Mouse (Mus musculus) liver, adult 2 months (tissue): Measurements from ENCODE around the gene Npy4r. TPM values are rescaled to one million over a fixed set of nuclear protein-coding genes. Genes with fewer than 3 reads are reported as not detected.

ENCODE experiments used
- DNase-seq: peaks from one replicate; pipeline ENCODE4 v3.0.0-alpha.2; 2011; ENCODE audit warnings: low read depth, low spot score; ENCODE audit errors: extremely low read depth
- H3K27ac ChIP-seq: fragments of 200-500 bp; replicated peaks from 2 replicates; pipeline ENCODE4 v1.5.1; 2012; ENCODE audit warnings: low read depth, mild to moderate bottlenecking, control low read depth, inconsistent platforms, low read length; ENCODE audit not compliant: insufficient read depth
- H3K27me3 ChIP-seq: fragments of 200-500 bp; 2 replicates; pipeline ENCODE4 v1.6.1; 2012; ENCODE audit warnings: mild to moderate bottlenecking, moderate library complexity, low read length, inconsistent platforms; ENCODE audit not compliant: control insufficient read depth, insufficient read depth
- H3K36me3 ChIP-seq: fragments of 200-500 bp; 2 replicates; pipeline ENCODE4 v1.6.1; 2012; ENCODE audit warnings: low read length, inconsistent platforms; ENCODE audit not compliant: control insufficient read depth, insufficient read depth
- H3K4me1 ChIP-seq: fragments of 200-500 bp; 2 replicates; pipeline ENCODE4 v1.6.1; 2011; ENCODE audit warnings: low read length; ENCODE audit not compliant: control insufficient read depth, insufficient read depth
- H3K4me3 ChIP-seq: fragments of 200-500 bp; 2 replicates; pipeline ENCODE4 v1.5.1; 2011; ENCODE audit warnings: low read depth, mild to moderate bottlenecking, control low read depth, low read length, moderate library complexity; ENCODE audit not compliant: insufficient read depth
- H3K79me2 ChIP-seq: fragments of 200-500 bp; 2 replicates; pipeline ENCODE4 v1.6.1; 2012; ENCODE audit warnings: inconsistent platforms, mild to moderate bottlenecking, low read length, moderate library complexity; ENCODE audit not compliant: control insufficient read depth, insufficient read depth
- H3K9ac ChIP-seq: fragments of 200-500 bp; 2 replicates; pipeline ENCODE4 v1.6.1; 2012; ENCODE audit warnings: low read depth, mild to moderate bottlenecking, control low read depth, inconsistent platforms, low read length
- CTCF ChIP-seq: fragments of 200-500 bp; IDR thresholded peaks from 2 replicates; pipeline ENCODE4 v1.5.1; 2011; ENCODE audit warnings: low read depth, low read length, control low read depth
- POLR2A ChIP-seq: fragments of 200-500 bp; IDR thresholded peaks from 2 replicates; pipeline ENCODE4 v1.6.1; 2011; ENCODE audit warnings: low read length, control low read depth; ENCODE audit not compliant: insufficient read depth; ENCODE audit errors: extremely low read depth
- WGBS: fragments of 180-500 bp; shearing (Covaris S2); methylation state at CpG from one replicate; pipeline ENCODE4 v1.1.7; 2018; 5-methylcytosine and 5-hydroxymethylcytosine counted together
- polyA plus RNA-seq: library from polyadenylated mRNA; depleted of rRNA; stranded (reverse); fragments of >200 nt; gene quantifications from 2 replicates; pipeline ENCODE4 v1.2.3, GENCODE M21; 2012
- total RNA-seq: library from RNA; depleted of rRNA; stranded (reverse); fragments of >200 nt; gene quantifications from 2 replicates; pipeline ENCODE4 v1.2.3, GENCODE M21; 2014

Gene Npy4r
- total and polyA plus RNA-seq, 2 experiments, result under 0.01 TPM; not detected in 1

- H3K27ac ChIP-seq, result no peak overlapping the region
- no peak overlapping the region for H3K4me3 ChIP-seq
- no peak overlapping the region for H3K9ac ChIP-seq
- no peak for DNase-seq
- H3K79me2 ChIP-seq, result no peaks in the 10 kb centered on the region
- no peaks in the 10 kb centered on the region for H3K27me3 ChIP-seq
- H3K4me1 ChIP-seq, result no peaks in the 10 kb centered on the region
- 81% methylated on average over 6 of the region's 6 CpGs for WGBS
- no peaks in the 10 kb centered on the region for H3K36me3 ChIP-seq
- TF ChIP-seq CTCF (no peak), POLR2A (no peak)
Measured at GRCm38 (mm10) chr14:34131216-34131615, 21.1 kb downstream of the Npy4r start.

DNA sequence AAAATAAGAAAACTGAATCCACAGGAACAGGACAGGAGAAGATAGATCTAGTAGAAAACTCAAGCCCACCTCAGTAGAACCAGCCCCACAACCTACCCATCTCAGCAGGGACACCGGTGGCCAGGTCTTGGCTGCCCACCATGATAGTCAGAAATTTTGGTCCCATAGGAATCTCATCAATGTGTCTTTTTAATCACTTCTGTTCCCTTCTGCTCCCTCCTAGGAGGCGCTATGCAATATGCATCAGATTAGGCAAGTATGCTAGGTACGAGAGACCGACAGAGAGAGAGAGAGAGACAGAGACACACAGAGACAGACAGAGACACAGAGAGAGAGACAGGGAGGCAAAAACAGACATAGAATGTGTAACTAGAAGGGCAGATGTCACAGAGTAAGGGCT is 30.6 kb downstream of the Npy4r start:
- Histone ChIP-seq H3K27me3 (no peaks in the 10 kb centered on the region), H3K79me2 (no peaks in the 10 kb centered on the region), H3K36me3 (no peaks in the 10 kb centered on the region), H3K9ac (no peak overlapping the region), H3K4me3 (no peak overlapping the region), H3K4me1 (no peaks in the 10 kb centered on the region), H3K27ac (no peak overlapping the region)
- no peak for DNase-seq
- no peak for TF ChIP-seq CTCF
- TF ChIP-seq POLR2A, result no peak
- 94% methylated on average over 4 of the region's 4 CpGs for WGBS

DNA sequence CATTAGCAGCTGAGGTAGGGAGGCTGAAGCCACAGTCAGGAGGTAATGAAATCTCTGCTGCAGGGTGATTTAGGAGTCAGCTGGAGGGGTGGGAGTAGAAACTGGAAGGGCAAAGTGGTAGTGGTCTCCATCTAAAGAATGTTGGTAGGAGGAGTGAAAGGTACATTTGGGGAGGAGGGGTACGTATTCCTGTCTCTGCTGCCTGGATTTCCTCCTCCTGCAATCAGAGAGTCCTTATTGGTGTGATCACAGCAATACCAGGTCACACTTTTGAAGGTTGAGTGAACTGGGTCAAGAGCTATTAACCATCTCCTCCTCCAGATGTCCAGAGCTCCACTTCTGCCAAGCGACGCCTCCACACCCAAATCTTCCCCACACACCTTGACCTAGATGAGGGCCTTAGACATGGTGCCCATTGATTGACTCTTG is 31.4 kb downstream of the Npy4r start:
- TF ChIP-seq CTCF (no peak), POLR2A (no peak)
- H3K4me3 ChIP-seq, result no peak overlapping the region
- no peak overlapping the region for H3K27ac ChIP-seq
- H3K36me3 ChIP-seq, result no peaks in the 10 kb centered on the region
- WGBS, result 93% methylated on average over 3 of the region's 3 CpGs
- no peak overlapping the region for H3K9ac ChIP-seq
- H3K79me2 ChIP-seq, result no peaks in the 10 kb centered on the region
- H3K27me3 ChIP-seq, result no peaks in the 10 kb centered on the region
- H3K4me1 ChIP-seq, result no peaks in the 10 kb centered on the region
- DNase-seq, result no peak

DNA sequence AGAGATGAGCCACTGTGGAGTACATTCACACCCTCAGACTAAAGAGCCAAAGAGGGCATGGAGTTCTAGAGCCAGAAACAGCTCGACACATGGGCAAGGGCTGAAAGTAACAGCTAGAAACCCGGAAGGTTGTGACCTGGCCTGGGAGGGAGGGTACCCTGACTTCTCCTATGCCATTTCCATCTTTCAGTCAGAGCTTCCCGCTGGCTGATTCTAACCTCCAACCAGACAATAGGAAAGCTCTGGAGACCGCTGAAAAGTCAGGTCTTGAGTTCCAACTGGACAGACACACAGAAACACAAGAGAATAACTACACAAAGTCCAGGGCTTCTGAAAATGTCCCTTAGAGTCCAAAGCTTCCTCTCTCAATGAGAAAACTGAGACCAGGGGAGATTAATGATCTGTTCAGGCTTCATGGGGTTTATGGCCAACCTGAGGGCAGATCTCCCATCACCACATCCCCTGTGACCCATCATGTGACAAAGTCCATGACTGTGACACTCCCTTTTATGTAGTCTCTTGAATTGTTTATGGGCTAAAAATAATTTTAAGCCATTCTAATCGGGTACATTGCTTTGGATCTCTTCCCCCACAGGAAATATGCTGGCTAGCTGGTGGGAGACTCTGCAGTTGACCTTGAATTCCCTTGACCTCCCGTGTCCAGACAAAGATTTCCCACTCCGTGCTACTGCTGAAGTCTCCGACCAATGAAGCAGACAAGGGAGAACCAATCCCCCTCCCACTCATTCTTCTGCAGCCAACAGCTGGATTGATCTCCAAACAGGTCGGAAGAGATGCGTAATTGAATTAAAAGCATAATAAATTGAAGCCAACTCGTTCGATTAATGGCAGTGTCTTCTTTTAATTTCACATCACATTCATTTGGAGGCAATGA is 32.0 kb downstream of the Npy4r start:
- Histone ChIP-seq H3K4me3 (no peak overlapping the region), H3K27ac (no peak overlapping the region), H3K36me3 (no peaks in the 10 kb centered on the region), H3K79me2 (no peaks in the 10 kb centered on the region), H3K27me3 (no peaks in the 10 kb centered on the region), H3K4me1 (no peaks in the 10 kb centered on the region), H3K9ac (no peak overlapping the region)
- TF ChIP-seq CTCF (no peak), POLR2A (no peak)
- peak; percentile 3 for DNase-seq
- WGBS, result 70% methylated on average over 12 of the region's 12 CpGs

DNA sequence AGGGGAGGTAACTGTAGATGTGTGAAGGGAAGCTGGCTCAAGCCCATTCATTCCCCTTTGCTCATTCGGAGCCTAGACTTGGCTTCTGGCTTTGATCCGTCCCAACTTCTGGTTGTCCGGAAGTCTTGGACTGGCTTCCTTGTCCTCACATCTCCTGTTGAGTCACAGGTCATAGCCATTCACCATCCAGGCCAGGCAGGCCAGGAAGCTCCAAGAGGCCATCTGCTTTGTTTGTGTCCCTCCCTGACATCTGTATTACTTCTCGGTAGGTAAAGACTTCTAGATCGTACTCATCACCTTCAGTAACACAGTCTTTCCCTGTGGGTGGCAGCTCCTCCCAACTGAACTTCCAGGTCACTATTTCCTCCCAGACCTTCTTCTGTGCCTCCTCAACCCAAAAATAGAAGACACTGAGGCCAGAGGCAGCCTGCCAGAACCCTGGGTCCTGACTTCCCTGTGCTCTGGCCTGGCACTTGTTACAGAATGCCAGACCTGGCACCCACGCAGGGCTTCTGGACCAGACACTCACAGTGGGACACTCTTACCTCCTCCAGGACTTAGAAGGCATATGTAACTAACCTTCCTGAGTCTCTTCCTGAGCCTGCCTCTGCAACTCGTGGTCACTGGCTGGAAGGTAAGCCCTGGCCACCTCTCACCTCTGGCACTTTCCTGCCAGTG is 33.1 kb downstream of the Npy4r start:
- no peak for DNase-seq
- no peak for TF ChIP-seq POLR2A
- TF ChIP-seq CTCF, result no peak
- WGBS, result 65% methylated on average over 7 of the region's 7 CpGs
- H3K27me3 ChIP-seq, result no peaks in the 10 kb centered on the region
- no peaks in the 10 kb centered on the region for H3K4me1 ChIP-seq
- H3K4me3 ChIP-seq, result no peak overlapping the region
- no peak overlapping the region for H3K9ac ChIP-seq
- no peaks in the 10 kb centered on the region for H3K79me2 ChIP-seq
- H3K36me3 ChIP-seq, result no peaks in the 10 kb centered on the region
- no peak overlapping the region for H3K27ac ChIP-seq

DNA sequence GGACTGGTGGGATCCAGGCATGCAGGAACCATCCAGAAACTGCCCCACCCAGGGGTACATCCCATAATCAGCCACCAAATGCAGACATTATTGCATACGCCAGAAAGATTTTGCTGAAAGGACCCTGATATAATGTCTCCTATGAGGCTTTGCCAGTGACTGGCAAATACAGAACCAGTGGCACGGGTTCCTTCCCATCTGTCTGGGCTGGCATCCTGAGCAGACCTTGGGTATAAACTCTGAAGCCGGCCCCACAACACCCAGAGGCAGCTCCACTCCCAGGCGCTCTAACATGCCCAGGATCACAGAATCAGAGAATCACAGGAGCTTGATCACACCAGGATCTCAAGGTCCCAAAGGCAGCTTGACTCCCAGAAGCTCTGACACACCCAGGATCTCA is 38.0 kb downstream of the Npy4r start:
- H3K36me3 ChIP-seq, result no peaks in the 10 kb centered on the region
- no peak overlapping the region for H3K9ac ChIP-seq
- TF ChIP-seq CTCF, result no peak
- TF ChIP-seq POLR2A, result no peak
- H3K79me2 ChIP-seq, result no peaks in the 10 kb centered on the region
- no peak for DNase-seq
- no peaks in the 10 kb centered on the region for H3K4me1 ChIP-seq
- H3K4me3 ChIP-seq, result no peak overlapping the region
- no peaks in the 10 kb centered on the region for H3K27me3 ChIP-seq
- H3K27ac ChIP-seq, result no peak overlapping the region
- 84% methylated on average over 4 of the region's 4 CpGs for WGBS
